Mouse (Mus musculus) limb, embryonic 11.5 days (tissue): ENCODE data around the gene Atf4. TPM values are rescaled to one million over a fixed set of nuclear protein-coding genes. Genes with fewer than 3 reads are reported as not detected.

Experiments
- ATAC-seq: fragments of 200-750 bp; cut with Nextera tagmentation; 2 replicates; pipeline ENCODE4 v1.8.0; 2017; ENCODE audit warnings: low read depth; ENCODE audit not compliant: insufficient number of reproducible peaks, low FRiP score, low TSS enrichment
- DNase-seq: peaks from one replicate; pipeline ENCODE4 v3.0.0-alpha.2; 2015; ENCODE audit warnings: low spot score
- H3K27ac ChIP-seq: fragments of 300-500 bp; sonication (generic); replicated peaks from 2 replicates; pipeline ENCODE4 v1.5.1; 2014; ENCODE audit warnings: low read depth, mild to moderate bottlenecking, low read length
- H3K27me3 ChIP-seq: fragments of 300-500 bp; sonication (generic); 2 replicates; pipeline ENCODE4 v1.6.1; 2014; ENCODE audit warnings: mild to moderate bottlenecking, low read length, mixed read lengths; ENCODE audit not compliant: control insufficient read depth, insufficient read depth
- H3K36me3 ChIP-seq: fragments of 300-500 bp; sonication (generic); 2 replicates; pipeline ENCODE4 v1.6.1; 2014; ENCODE audit warnings: mild to moderate bottlenecking, low read length, moderate library complexity, mixed read lengths; ENCODE audit not compliant: control insufficient read depth, insufficient read depth
- H3K4me1 ChIP-seq: fragments of 300-500 bp; sonication (generic); 2 replicates; pipeline ENCODE4 v1.6.1; 2014; ENCODE audit warnings: low read length, mixed read lengths; ENCODE audit not compliant: control insufficient read depth, insufficient read depth
- H3K4me2 ChIP-seq: fragments of 300-500 bp; sonication (generic); 2 replicates; pipeline ENCODE4 v1.6.1; 2014; ENCODE audit warnings: low read depth, mild to moderate bottlenecking, moderate library complexity; ENCODE audit not compliant: severe bottlenecking
- H3K4me3 ChIP-seq: fragments of 300-500 bp; sonication (generic); 2 replicates; pipeline ENCODE4 v1.5.1; 2014; ENCODE audit warnings: low read depth, low read length
- H3K9ac ChIP-seq: fragments of 300-500 bp; sonication (generic); 2 replicates; pipeline ENCODE4 v1.6.1; 2014; ENCODE audit warnings: mild to moderate bottlenecking, low read length
- H3K9me3 ChIP-seq: fragments of 300-500 bp; sonication (generic); 2 replicates; pipeline ENCODE4 v1.6.1; 2016; ENCODE audit warnings: low read length; ENCODE audit not compliant: control insufficient read depth
- WGBS: fragments of 180-500 bp; shearing (Covaris S2); extraction: QIAGEN DNeasy Blood & Tissue Kit; methylation state at CpG from one replicate; pipeline ENCODE4 v1.1.7; 2014; 5-methylcytosine and 5-hydroxymethylcytosine counted together
- polyA plus RNA-seq: library from polyadenylated mRNA; unstranded; fragments of >200 nt; fragmentation: Nextera tagmentation; extraction: Ambion mirVana; gene quantifications from 2 replicates; pipeline ENCODE4 v1.2.1, GENCODE M21; 2014

The Atf4 gene
- polyA plus RNA-seq, 1 experiment from 2014 or later, result 125 TPM

DNA sequence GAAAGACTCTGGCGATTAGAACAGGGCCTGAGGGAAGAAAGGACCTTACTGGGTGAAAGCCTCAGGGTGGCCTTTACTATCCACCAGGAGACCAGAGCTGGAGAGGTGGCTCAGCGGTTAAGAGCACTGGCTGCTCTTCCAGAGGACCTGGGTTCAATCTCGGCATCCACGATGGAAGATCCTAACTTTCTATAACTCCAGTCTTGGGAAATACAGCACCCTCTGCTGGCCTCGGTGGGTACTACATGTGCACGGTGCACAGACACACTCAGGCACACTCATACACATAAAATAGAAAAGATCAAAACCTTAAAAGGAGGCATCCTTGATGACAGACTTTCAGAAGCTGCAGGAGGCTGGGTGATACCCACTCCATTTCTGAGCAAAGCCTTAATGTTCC, 25.7 kb downstream of the Atf4 start:
- 23% methylated on average over 6 of the region's 6 CpGs for WGBS
- ATAC-seq, result no peak
- H3K9me3 ChIP-seq, result no peaks in the 10 kb centered on the region
- peaks cover 11% of the 10 kb centered on the region for H3K27me3 ChIP-seq
- no peak overlapping the region for H3K4me2 ChIP-seq
- no peak overlapping the region for H3K27ac ChIP-seq
- no peaks in the 10 kb centered on the region for H3K4me1 ChIP-seq
- no peak overlapping the region for H3K9ac ChIP-seq
- H3K4me3 ChIP-seq, result no peak overlapping the region
- peak; percentile 78 for DNase-seq
- no peaks in the 10 kb centered on the region for H3K36me3 ChIP-seq

DNA sequence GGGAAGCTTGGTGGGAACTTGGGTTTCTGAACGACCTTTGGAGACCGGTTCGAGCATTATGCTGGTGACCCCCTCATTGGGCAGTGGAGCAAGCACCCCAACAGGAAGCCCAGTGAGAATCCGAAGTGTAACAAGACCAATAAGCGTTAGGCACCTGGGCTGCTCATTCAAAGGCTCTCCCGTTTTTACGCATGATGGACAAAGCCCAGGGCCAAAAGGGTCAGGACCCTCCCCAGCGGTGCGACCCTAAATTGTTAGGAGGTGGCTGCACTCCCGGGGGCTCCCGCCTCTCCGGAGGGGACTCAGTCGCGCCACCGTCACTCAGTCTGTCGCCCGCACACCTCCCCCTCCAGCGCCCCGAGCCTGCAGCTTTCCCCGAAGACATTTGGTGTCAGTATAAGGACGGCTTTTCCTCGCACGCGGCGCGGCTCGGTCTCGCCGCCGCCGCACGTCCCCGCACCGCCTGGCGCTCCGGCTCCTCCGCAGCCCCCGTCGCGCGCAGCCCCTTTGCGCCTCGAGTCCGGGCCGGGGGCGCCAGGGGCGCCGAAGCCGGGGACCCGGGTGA, 31.9 kb downstream of the Atf4 start, which contains the start of gene Cacna1i:
Cacna1i (plus strand) TSS at position 388 of the 565 bp plus-strand sequence.
- H3K4me1 ChIP-seq, result 0 out of 2 replicates have a peak, but pooled peaks cover 3% of the 10 kb centered on the region
- H3K9me3 ChIP-seq, result no peaks in the 10 kb centered on the region
- H3K9ac ChIP-seq, result no peak within 1 kb of the TSS
- H3K4me3 ChIP-seq, result peak within 1 kb of the TSS; percentile 35
- peak within 1 kb of the TSS; percentile 92 for H3K4me2 ChIP-seq
- peaks cover 57% of the 10 kb centered on the region for H3K27me3 ChIP-seq
- ATAC-seq (no peak), DNase-seq (peak; percentile 48)
- H3K36me3 ChIP-seq, result no peaks in the 10 kb centered on the region
- H3K27ac ChIP-seq, result no peak within 1 kb of the TSS
- WGBS, result 1% methylated on average over 45 of the region's 50 CpGs

DNA sequence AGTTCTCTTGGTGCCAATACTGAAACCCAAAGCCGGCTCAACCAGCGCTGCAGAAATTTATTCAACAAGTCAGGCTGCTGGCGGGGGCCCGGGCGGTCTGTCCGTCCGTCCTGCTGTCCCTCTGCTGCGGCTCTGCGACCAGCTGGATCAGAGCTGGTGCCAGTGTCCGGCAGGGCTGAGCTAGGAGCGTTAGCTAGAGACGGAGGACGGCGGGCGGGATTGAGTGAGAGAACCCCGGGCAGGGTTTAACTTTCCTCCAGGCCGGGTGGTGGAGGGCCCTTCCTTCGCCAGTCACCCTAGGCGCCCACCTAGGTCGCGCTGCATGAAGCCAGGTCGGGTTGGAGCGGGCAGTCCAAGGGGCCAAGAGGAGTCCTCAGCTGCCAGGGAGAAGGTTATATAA, 33.1 kb downstream of the Atf4 start:
- peak overlapping the region; percentile 92 for H3K4me2 ChIP-seq
- DNase-seq (peak; percentile 43), ATAC-seq (no peak)
- H3K4me3 ChIP-seq, result peak overlapping the region; percentile 35
- no peaks in the 10 kb centered on the region for H3K9me3 ChIP-seq
- 0 out of 2 replicates have a peak, but pooled peaks cover 3% of the 10 kb centered on the region for H3K4me1 ChIP-seq
- H3K27ac ChIP-seq, result no peak overlapping the region
- 2% methylated on average over 23 of the region's 23 CpGs for WGBS
- peaks cover 57% of the 10 kb centered on the region for H3K27me3 ChIP-seq
- H3K9ac ChIP-seq, result no peak overlapping the region
- no peaks in the 10 kb centered on the region for H3K36me3 ChIP-seq

DNA sequence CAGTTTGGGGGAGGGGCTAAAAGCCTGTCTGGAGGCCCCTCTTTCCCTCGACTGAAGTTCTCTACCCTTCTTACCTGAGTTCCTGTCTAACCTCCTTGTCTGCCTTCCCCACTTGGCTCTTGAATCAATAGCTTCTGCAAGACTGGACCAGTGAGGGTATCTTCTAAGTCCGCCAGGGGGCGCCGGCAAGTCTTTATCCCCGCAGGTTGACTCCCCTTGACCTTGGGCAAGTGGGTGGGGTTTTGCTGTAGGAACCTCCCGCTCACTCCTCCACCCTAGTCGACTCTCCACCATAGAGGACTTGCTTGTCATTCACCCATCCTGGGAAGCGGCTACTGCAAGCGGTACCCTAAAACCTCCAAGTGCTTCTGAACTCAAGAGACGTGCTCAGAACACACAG, 34.5 kb downstream of the Atf4 start:
- H3K9ac ChIP-seq, result no peak overlapping the region
- H3K4me1 ChIP-seq, result 0 out of 2 replicates have a peak, but pooled peaks cover 3% of the 10 kb centered on the region
- ATAC-seq, result no peak
- H3K9me3 ChIP-seq, result no peaks in the 10 kb centered on the region
- peak; percentile 80 for DNase-seq
- WGBS, result 7% methylated on average over 10 of the region's 10 CpGs
- no peaks in the 10 kb centered on the region for H3K36me3 ChIP-seq
- no peak overlapping the region for H3K4me3 ChIP-seq
- H3K4me2 ChIP-seq, result no peak overlapping the region
- H3K27me3 ChIP-seq, result peaks cover 55% of the 10 kb centered on the region
- H3K27ac ChIP-seq, result no peak overlapping the region

DNA sequence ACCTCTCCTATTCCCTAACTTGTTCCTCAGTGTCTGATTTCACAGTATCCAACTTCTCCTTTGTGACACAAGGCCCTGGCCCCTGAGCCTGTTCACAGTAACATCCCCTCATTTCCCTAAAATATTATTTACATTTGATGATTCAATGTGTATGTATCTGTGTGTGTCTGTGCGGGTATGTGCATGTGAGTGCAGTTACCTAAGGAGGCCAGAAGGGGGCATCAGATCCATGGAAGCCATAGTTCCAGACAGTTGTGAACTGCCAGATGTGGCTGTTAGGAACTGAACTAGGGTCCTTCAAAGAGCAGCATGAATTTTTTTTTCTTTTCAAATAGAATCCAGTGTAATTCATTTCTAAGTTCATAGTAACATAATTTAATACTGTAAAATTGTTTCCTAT, 42.2 kb downstream of the Atf4 start:
- no peak for DNase-seq
- no peaks in the 10 kb centered on the region for H3K27me3 ChIP-seq
- no peak overlapping the region for H3K27ac ChIP-seq
- no peak overlapping the region for H3K9ac ChIP-seq
- 94% methylated on average over 1 of the region's 1 CpGs for WGBS
- no peaks in the 10 kb centered on the region for H3K36me3 ChIP-seq
- H3K9me3 ChIP-seq, result no peaks in the 10 kb centered on the region
- H3K4me1 ChIP-seq, result no peaks in the 10 kb centered on the region
- no peak overlapping the region for H3K4me3 ChIP-seq
- no peak for ATAC-seq
- H3K4me2 ChIP-seq, result no peak overlapping the region

DNA sequence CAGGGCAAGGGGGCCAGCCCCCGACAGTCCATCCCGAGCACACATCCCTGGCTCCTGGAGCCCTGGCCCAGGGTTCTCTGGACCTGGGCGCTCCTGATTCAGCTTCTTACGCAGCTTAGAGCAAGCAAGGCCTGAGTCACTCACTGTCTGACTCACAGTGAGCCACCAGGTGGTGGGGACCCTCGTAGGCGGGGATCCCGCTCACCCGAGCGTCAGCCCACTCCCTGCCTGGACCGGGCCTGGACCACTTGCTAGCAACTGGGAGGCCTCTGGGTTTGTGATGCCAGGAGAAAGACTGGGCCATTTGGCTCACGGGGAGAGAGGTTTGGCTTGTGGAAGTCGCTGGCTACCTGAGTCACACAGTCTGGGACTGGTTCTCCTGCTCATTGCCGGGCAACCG, 48.8 kb downstream of the Atf4 start:
- H3K4me3 ChIP-seq, result no peak overlapping the region
- DNase-seq (no peak), ATAC-seq (no peak)
- H3K9ac ChIP-seq, result no peak overlapping the region
- H3K9me3 ChIP-seq, result no peaks in the 10 kb centered on the region
- 58% methylated on average over 14 of the region's 14 CpGs for WGBS
- no peaks in the 10 kb centered on the region for H3K4me1 ChIP-seq
- H3K27me3 ChIP-seq, result no peaks in the 10 kb centered on the region
- no peaks in the 10 kb centered on the region for H3K36me3 ChIP-seq
- no peak overlapping the region for H3K27ac ChIP-seq
- H3K4me2 ChIP-seq, result no peak overlapping the region

DNA sequence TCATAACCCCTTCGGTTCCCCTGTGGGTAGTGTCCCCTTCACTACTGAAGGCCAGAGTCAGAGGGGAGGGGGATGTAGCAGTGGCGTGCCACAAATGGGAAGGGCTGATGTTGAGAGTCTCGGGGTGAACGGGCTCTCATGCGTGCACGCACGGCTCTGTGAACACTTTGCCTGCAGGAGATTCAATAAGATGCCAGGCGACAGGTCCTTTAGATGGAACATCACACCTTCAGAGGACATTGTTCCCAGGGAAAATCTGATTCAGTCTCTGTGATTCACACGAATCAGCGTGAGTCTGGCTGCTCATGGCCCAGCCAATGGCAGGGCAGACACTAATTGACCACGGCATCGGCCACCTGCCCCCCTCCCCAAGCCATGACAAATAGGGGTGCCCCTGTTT, 49.2 kb downstream of the Atf4 start:
- no peak for DNase-seq
- ATAC-seq, result no peak
- 91% methylated on average over 12 of the region's 12 CpGs for WGBS
- Histone ChIP-seq H3K27ac (no peak overlapping the region), H3K9me3 (no peaks in the 10 kb centered on the region), H3K27me3 (no peaks in the 10 kb centered on the region), H3K36me3 (no peaks in the 10 kb centered on the region), H3K4me3 (no peak overlapping the region), H3K4me2 (no peak overlapping the region), H3K9ac (no peak overlapping the region), H3K4me1 (no peaks in the 10 kb centered on the region)

DNA sequence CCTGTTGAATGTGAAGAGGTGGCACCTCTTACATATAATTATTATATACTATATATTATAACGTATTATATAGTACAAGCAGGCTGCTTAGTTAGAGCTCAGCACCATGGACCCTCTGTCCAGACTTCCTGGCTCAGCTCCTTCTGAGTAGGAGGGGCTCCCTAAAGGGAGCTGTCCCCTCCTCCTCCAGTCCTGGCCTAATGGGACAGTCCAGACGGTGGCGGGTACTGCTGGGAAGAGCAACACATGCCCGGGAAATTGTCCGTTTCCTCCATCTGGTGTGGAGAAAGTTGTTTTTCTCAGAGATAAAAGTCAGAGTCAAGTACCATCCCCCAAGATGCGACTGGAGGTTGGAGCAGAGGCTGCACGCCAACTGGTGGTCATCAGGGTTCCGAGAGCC, 51.2 kb downstream of the Atf4 start:
- no peak overlapping the region for H3K9ac ChIP-seq
- H3K27me3 ChIP-seq, result no peaks in the 10 kb centered on the region
- no peak overlapping the region for H3K4me2 ChIP-seq
- H3K4me3 ChIP-seq, result no peak overlapping the region
- 40% methylated on average over 8 of the region's 8 CpGs for WGBS
- H3K9me3 ChIP-seq, result no peaks in the 10 kb centered on the region
- no peak for ATAC-seq
- H3K4me1 ChIP-seq, result no peaks in the 10 kb centered on the region
- no peaks in the 10 kb centered on the region for H3K36me3 ChIP-seq
- DNase-seq, result no peak
- H3K27ac ChIP-seq, result no peak overlapping the region
